Mouse (Mus musculus): Measurements from ENCODE around the gene Suclg2. TPM values are rescaled to one million over a fixed set of nuclear protein-coding genes. Genes with fewer than 3 reads are reported as not detected.

Suclg2 gene
- polyA plus RNA-seq, 1 experiment from 2014 or later = 26.9 TPM

DNA sequence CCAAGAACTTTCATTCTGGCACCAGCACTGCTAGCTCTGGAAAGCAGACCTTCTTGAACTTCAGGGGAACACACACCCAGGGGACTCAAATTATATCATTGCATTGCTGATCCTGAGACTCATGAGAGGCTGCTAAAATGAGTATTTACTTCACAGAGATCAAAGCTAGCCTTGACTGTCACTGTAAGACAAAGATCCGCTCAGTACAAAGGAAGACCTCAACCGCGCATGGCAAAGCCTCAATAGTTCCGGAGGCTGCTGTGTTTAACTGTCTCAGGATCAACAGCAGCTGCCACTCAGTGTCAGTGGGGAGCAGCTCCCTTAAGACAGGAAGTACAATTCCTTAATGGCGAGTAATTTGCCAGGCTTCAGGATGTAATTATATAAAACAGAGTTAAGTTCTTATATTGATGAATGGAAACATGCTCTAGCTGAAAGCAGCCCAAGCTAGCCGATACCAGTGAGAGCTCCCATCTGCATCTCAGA, 67.2 kb downstream of the Suclg2 start:
- Histone ChIP-seq H3K27ac (no peak overlapping the region), H3K27me3 (no peaks in the 10 kb centered on the region), H3K4me3 (no peak overlapping the region), H3K4me1 (peaks cover 22% of the 10 kb centered on the region), H3K9ac (no peak overlapping the region), H3K9me3 (replicated peaks) (no peaks in the 10 kb centered on the region), H3K36me3 (ENCODE audit: poor library complexity, severe bottlenecking) (no peaks in the 10 kb centered on the region), H3K4me2 (peak overlapping the region; percentile 38)
- ATAC-seq = peak; percentile 82
- WGBS = 4% methylated on average over 6 of the region's 6 CpGs

DNA sequence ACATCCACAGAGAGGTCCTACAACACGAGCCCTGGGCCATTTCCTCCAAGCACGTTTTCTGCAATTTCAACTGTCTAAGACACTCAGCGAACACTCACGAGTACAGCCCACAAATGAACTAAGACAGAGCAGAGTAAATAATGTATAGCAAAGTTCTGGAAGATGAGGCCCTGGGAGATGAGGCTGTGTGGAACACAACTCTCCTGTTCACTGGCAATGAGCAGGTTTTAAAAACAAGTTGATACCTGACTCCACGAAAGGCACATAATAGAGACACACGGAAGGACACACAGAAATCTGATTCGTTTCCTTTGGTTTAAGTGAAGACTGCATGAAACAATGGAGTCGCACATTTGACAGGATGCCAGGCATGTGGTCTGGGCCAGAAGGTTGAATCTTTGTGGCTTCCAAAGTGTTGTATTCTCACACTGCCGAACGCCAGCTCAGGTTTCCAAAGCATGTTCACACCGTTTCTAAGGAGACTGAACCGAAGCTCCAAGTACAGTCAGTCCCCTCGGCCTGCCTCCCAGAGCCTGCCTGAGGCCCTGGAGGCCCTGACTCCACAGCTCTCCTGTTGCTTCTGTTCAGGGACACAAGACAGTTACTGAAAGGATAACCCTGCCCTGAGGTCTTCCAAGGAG, 68.4 kb downstream of the Suclg2 start:
- Histone ChIP-seq H3K27ac (no peak overlapping the region), H3K9ac (no peak overlapping the region), H3K4me2 (no peak overlapping the region), H3K27me3 (no peaks in the 10 kb centered on the region), H3K4me3 (no peak overlapping the region), H3K36me3 (ENCODE audit: poor library complexity, severe bottlenecking) (no peaks in the 10 kb centered on the region), H3K4me1 (peaks cover 22% of the 10 kb centered on the region), H3K9me3 (replicated peaks) (no peaks in the 10 kb centered on the region)
- no peak for ATAC-seq
- WGBS = 38% methylated on average over 13 of the region's 13 CpGs

DNA sequence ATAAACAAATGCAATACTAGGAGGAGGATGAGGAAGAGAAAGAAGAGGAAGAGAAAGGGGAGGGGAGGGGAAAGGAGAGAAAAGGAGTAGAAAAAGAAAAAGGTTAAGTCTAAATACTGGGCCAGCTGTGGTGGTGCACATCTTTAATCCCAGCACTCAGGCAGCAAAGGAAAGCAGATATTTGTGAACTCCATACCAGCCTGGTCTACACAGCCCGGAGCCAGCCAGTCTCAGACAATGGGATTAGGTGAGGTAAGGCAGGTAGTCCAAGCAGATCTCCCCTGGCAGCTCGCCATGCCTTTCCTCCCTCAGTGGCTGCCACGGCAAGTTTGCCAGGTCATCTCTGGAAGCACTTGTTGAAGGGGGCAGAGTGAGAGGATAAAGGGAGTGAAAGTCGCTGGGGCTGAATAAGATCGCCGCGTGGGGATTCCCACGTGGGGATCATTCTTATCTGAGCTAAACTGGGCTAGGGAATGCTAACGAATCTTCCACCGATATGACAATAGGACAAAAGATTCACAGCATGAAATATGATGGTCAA, 69.4 kb downstream of the Suclg2 start:
- no peak overlapping the region for H3K27ac ChIP-seq
- no peaks in the 10 kb centered on the region for H3K27me3 ChIP-seq
- H3K4me1 ChIP-seq = peaks cover 22% of the 10 kb centered on the region
- H3K9me3 ChIP-seq (replicated peaks) = no peaks in the 10 kb centered on the region
- no peak overlapping the region for H3K9ac ChIP-seq
- no peak for ATAC-seq
- no peak overlapping the region for H3K4me3 ChIP-seq
- no peaks in the 10 kb centered on the region for H3K36me3 ChIP-seq (ENCODE audit: poor library complexity, severe bottlenecking)
- 38% methylated on average over 10 of the region's 10 CpGs for WGBS
- H3K4me2 ChIP-seq = no peak overlapping the region

DNA sequence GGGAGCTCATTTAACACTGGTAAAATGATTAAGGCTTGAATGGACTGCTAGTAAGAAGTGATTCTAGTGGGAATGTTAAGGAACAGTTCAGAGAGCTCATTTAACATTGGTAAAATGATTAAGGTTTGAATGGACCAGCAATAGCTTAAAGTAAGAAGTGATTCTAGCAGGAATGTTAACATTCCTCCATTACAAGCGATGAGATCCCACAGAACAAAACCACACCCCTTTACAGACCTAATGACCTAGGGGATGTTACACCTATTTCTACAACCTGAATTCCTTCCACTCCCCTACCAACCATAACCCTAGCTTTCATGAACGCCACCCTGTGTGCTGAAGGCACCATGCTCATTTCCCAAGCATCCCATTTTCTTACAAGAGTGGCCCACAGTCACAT, 81.2 kb downstream of the Suclg2 start:
- WGBS = 91% methylated on average over 2 of the region's 2 CpGs
- Histone ChIP-seq H3K4me3 (no peak overlapping the region), H3K9me3 (replicated peaks) (no peaks in the 10 kb centered on the region), H3K4me1 (0 out of 2 replicates have a peak, but pooled peaks cover 3% of the 10 kb centered on the region), H3K27me3 (no peaks in the 10 kb centered on the region), H3K27ac (no peak overlapping the region), H3K4me2 (no peak overlapping the region), H3K36me3 (ENCODE audit: poor library complexity, severe bottlenecking) (no peaks in the 10 kb centered on the region), H3K9ac (no peak overlapping the region)
- no peak for ATAC-seq

DNA sequence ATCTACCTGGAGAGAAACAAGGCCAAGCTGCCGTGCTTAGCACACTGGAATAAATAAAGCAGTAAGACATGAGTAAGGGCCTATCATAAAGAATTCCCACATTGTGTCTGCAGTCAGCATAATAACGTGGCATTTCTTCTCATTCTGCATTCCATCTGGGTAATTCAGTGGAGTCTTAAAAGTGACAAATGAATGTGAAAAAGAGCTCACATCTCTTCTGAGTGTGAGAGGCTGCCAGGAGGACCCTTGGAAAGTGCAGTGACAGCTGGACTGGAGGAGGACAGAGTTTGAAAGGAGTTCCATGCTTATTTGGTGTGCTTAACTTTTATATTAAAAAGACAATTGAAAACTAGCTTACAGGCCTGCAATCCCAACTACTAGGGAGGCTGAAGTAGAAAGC, 83.2 kb downstream of the Suclg2 start:
- Histone ChIP-seq H3K4me1 (0 out of 2 replicates have a peak, but pooled peaks cover 3% of the 10 kb centered on the region), H3K9ac (no peak overlapping the region), H3K27ac (no peak overlapping the region), H3K4me3 (no peak overlapping the region), H3K27me3 (no peaks in the 10 kb centered on the region), H3K4me2 (no peak overlapping the region), H3K36me3 (ENCODE audit: poor library complexity, severe bottlenecking) (no peaks in the 10 kb centered on the region), H3K9me3 (replicated peaks) (no peaks in the 10 kb centered on the region)
- ATAC-seq = no peak
- 41% methylated on average over 2 of the region's 2 CpGs for WGBS

DNA sequence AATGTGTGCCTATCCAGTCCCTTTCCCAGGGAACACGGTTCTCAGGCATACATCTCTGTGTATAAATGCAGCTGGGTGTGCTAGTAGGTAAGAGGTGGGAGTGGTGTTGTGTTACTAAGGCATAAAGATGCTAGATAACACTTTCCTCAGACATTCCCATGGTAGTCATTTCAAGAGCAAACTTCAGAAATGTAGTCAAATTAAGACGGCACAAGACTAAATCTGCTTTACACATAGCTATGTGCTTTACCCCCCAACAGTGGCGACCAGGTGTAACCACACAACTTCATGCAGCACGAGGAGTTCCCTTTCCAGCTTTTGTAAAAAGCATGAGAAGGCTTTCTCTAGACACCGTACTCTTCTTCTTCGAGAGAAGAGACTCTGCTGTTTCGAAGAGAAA, 89.5 kb downstream of the Suclg2 start:
- Histone ChIP-seq H3K9me3 (replicated peaks) (no peaks in the 10 kb centered on the region), H3K27me3 (no peaks in the 10 kb centered on the region), H3K27ac (no peak overlapping the region), H3K4me2 (no peak overlapping the region), H3K36me3 (ENCODE audit: poor library complexity, severe bottlenecking) (no peaks in the 10 kb centered on the region), H3K4me1 (no peaks in the 10 kb centered on the region), H3K9ac (no peak overlapping the region), H3K4me3 (no peak overlapping the region)
- 92% methylated on average over 7 of the region's 7 CpGs for WGBS
- no peak for ATAC-seq

DNA sequence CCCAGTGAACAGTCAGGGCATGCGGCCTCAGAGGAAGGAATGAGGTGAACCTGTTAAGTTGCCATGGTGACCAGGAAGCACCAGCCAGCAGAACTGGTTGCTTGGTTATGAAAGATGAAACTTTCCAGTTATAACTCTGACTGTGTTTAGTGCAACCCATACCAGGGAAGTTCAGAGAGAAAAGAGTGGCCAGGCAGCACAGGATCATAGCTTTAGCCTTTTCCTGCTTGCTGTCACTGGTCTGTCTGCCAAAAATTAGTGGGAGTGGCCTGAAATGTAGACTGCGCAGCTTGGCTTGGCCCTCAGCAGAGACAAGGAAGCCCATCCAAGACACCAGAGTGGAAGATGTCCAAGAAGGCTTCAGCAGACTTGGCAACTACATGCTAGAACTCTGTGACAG, 96.8 kb downstream of the Suclg2 start:
- WGBS = 79% methylated on average over 2 of the region's 2 CpGs
- no peak overlapping the region for H3K4me2 ChIP-seq
- peak; percentile 51; the same call in 1 of the 2 replicates for ATAC-seq

DNA sequence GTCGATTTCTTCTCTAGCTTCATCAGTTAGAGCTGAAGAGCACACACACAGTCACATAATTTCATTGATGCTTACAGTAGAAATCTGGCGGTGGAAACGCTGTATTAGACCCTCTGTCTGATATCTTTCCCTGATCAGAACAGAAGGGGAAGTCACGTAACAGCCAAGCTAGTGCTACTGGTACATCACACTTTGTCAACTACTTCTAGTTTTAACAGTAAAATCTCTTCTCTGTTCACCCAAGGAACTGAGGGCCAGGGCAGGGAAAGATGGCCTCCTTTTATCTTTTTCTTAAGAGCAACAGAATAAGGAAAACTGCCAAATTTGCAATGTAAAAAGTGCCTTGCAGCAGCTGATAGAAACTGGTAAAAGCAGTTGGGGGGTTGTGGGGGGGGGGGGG, 97.8 kb downstream of the Suclg2 start:
- Histone ChIP-seq H3K9ac (no peak overlapping the region), H3K4me3 (no peak overlapping the region), H3K9me3 (replicated peaks) (no peaks in the 10 kb centered on the region), H3K27ac (no peak overlapping the region), H3K36me3 (ENCODE audit: poor library complexity, severe bottlenecking) (no peaks in the 10 kb centered on the region), H3K4me2 (no peak overlapping the region), H3K4me1 (peaks cover 5% of the 10 kb centered on the region), H3K27me3 (no peaks in the 10 kb centered on the region)
- 84% methylated on average over 4 of the region's 4 CpGs for WGBS
- no peak for ATAC-seq

More for the DNA sequence above, 96.8 kb downstream of the Suclg2 start:
- H3K27ac ChIP-seq = no peak overlapping the region
- no peak overlapping the region for H3K9ac ChIP-seq
- H3K9me3 ChIP-seq (replicated peaks) = no peaks in the 10 kb centered on the region
- H3K36me3 ChIP-seq (ENCODE audit: poor library complexity, severe bottlenecking) = no peaks in the 10 kb centered on the region
- no peak overlapping the region for H3K4me3 ChIP-seq
- peaks cover 5% of the 10 kb centered on the region for H3K4me1 ChIP-seq
- H3K27me3 ChIP-seq = no peaks in the 10 kb centered on the region

DNA sequence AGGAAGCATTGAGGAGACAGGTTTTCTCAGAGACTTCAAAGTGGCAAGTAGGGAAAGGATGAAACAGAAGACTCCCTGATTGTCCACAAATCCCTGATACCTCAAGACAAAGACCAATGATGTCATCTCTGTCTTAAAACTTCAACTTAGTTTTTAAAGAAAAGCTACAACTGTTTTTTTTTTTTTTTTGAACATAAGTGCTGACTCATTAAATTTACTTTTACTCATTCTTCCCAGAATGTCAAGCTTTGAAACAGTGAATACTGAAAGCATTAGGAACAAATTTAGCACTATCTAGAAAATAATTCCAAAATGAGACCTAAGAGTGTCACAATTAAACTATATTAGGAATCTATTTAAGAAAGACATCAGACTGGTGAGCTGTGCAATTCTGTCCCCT, 98.8 kb downstream of the Suclg2 start:
- no peaks in the 10 kb centered on the region for H3K36me3 ChIP-seq (ENCODE audit: poor library complexity, severe bottlenecking)
- no peaks in the 10 kb centered on the region for H3K27me3 ChIP-seq
- H3K9me3 ChIP-seq (replicated peaks) = no peaks in the 10 kb centered on the region
- peaks cover 5% of the 10 kb centered on the region for H3K4me1 ChIP-seq
- H3K27ac ChIP-seq = no peak overlapping the region
- H3K9ac ChIP-seq = no peak overlapping the region
- ATAC-seq = no peak
- H3K4me2 ChIP-seq = no peak overlapping the region
- H3K4me3 ChIP-seq = no peak overlapping the region

DNA sequence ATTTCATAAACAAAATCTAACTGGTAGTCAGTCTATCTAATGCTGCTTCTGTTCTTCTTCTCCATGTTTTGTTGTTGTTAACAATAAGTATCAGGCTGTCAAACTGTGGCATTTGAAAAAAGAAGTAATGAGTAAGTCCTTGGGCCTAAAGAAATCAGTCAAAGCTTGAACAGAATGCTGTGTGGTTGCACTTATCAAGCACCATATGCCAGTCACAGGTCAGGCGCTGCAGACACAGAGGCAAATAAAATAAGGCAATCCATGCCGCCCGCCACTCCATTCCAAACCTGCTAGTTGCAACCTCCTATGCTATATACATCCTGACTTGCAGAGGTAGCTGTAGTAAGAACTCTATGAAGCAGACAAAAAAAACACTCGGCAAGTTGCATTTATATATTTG, 100.2 kb downstream of the Suclg2 start:
- 76% methylated on average over 4 of the region's 4 CpGs for WGBS
- H3K27me3 ChIP-seq = no peaks in the 10 kb centered on the region
- peaks cover 5% of the 10 kb centered on the region for H3K4me1 ChIP-seq
- no peaks in the 10 kb centered on the region for H3K36me3 ChIP-seq (ENCODE audit: poor library complexity, severe bottlenecking)
- H3K4me3 ChIP-seq = no peak overlapping the region
- H3K27ac ChIP-seq = no peak overlapping the region
- no peak overlapping the region for H3K9ac ChIP-seq
- ATAC-seq = 0 out of 2 replicates have a peak, but pooled peaks have one; percentile 41
- no peaks in the 10 kb centered on the region for H3K9me3 ChIP-seq (replicated peaks)
- H3K4me2 ChIP-seq = no peak overlapping the region

DNA sequence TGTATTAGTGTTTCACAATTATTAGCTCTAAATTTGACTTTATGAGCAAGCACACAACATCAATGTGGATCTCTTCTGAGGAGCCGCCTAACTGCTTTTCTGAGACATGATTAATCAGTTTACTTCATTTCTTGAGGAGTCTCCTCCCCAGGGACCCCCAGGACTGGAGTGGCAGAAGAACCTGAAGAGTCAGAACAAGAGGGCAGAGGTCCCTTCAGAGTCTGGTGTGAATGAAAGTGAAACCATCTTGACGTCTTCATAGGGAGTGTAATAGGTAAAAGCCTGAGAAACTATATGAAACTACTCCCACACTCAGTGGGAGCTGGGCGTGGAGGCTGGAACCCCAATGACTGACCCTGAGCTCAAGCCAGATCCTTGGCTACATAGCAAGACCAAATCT, 105.4 kb downstream of the Suclg2 start:
- Histone ChIP-seq H3K27ac (no peak overlapping the region), H3K4me1 (no peaks in the 10 kb centered on the region), H3K4me2 (no peak overlapping the region), H3K36me3 (ENCODE audit: poor library complexity, severe bottlenecking) (no peaks in the 10 kb centered on the region), H3K9ac (no peak overlapping the region), H3K27me3 (no peaks in the 10 kb centered on the region), H3K4me3 (no peak overlapping the region), H3K9me3 (replicated peaks) (no peaks in the 10 kb centered on the region)
- ATAC-seq = no peak
- WGBS = 73% methylated on average over 3 of the region's 3 CpGs

DNA sequence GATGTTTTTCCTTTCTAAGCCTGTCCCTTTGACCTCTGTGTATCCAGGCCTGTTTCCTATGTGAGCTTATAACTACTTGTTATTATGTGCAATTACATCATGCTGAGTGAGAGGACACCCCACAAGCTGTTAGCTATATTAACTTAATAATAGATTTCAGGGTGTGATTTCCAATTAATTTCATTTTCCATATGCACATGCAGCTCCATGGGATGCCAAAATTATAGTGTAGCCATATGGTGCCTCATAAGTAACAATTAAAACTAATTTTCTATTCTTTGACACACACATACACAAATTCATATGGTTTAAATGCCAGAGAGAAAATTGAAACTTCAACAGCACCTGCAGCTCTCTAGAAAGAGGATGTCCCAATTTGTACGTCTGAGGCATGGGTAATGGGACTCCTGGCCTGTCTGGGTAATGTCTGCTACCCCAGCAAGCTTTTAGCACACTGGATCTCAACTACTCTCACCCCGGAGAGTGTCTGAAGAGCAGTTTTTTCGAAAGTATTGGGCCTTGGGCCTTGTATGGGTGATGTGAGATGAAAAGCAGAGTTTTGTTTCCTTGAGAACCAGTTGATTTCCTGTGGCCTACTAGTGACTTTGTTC, 106.1 kb downstream of the Suclg2 start:
- 0 out of 2 replicates have a peak, but pooled peaks have one; percentile 51 for ATAC-seq
- no peak overlapping the region for H3K4me2 ChIP-seq
- no peaks in the 10 kb centered on the region for H3K9me3 ChIP-seq (replicated peaks)
- H3K36me3 ChIP-seq (ENCODE audit: poor library complexity, severe bottlenecking) = no peaks in the 10 kb centered on the region
- H3K27ac ChIP-seq = no peak overlapping the region
- no peak overlapping the region for H3K9ac ChIP-seq
- H3K4me1 ChIP-seq = no peaks in the 10 kb centered on the region
- no peaks in the 10 kb centered on the region for H3K27me3 ChIP-seq
- WGBS = 67% methylated on average over 3 of the region's 3 CpGs
- H3K4me3 ChIP-seq = no peak overlapping the region
